Mouse (Mus musculus) lung, adult 2 months (tissue): ENCODE results near the gene Fbxw5.

Experiments used
- CTCF ChIP-seq: fragments of 200-500 bp; IDR thresholded peaks from 2 replicates; pipeline ENCODE4 v1.5.1; 2011; ENCODE audit warnings: mild to moderate bottlenecking, low read length, control low read depth; ENCODE audit not compliant: insufficient read depth
- POLR2A ChIP-seq: fragments of 200-500 bp; IDR thresholded peaks from 2 replicates; pipeline ENCODE4 v1.6.1; 2011; ENCODE audit warnings: low read depth, mild to moderate bottlenecking, control low read depth, low read length, borderline replicate concordance; ENCODE audit errors: extremely low read depth

DNA sequence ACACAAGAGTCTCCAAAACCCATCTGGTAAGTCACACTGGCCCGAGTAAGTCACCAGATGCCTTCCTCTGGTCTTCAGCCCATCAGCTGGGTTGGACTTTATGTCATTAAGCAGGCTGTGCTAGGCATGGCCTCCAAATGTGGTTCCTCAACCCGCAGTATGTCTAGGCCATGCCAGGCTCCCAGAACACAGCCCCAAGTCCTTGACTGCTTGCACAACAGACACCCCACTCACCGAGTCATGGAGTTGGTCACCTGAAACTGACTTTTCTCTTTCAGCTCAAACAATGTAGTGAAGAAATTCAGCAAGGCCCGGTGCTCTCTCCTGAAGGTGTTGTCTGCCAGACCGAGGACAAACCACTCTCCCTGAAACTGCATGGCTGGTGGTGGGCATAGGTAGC is 7.6 kb upstream of the Fbxw5 start:
- TF ChIP-seq CTCF = no peak
- no peak for TF ChIP-seq POLR2A
